Comparison of ENCODE assay signal across 30 mouse cellular contexts in the genomic region with DNA sequence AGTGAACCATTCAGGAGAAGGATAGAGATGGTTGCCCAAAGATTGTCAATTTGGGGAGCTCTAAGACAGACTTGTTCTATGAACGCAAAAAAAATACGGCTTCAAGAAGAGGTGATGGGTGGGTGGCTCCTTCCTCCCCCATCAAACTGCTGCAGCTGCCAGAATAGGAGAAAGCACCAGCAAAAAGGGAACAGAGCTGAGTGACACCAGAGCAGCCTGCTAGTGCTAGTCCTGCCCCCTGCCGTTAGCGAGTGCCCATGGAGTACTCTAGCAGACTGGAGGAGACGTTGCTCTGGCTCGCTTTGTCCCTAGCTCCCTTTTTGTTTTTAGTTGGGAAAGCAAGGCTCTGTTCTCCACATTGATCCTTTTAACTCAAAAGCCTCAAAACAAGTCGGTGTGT. TPM values are rescaled to one million over a fixed set of nuclear protein-coding genes. Genes with fewer than 3 reads are reported as not detected.
DNase-seq lines count a peak whose midpoint lies in the region; ATAC-seq and TF ChIP-seq lines count a peak whose summit lies in the region.
"Had no signal": no experiment of that assay in that cellular context is flagged by ENCODE, and none has a peak within 500 bp of the region (broad histone marks: within the 10 kb centered on the region; RNA-seq: fewer than 3 reads in every experiment).

No protein-coding gene starts in this region.

- 77% methylated on average over 7 of the region's 7 CpGs for WGBS in heart, embryonic 10.5 days
- 83% methylated on average over 7 of the region's 7 CpGs for WGBS in heart, adult 2 months

- TF ChIP-seq EP300 in heart, adult 2 months (IDR thresholded peaks at IDR 0.05; ENCODE audit: insufficient read depth, low read depth, low read length), result no peak

- no peak for DNase-seq in frontal cortex, postnatal 14 days (ENCODE audit: low spot score in 2 of 2)
- DNase-seq in heart, embryonic 10.5 days (ENCODE audit: low spot score), result peak; percentile 30
- DNase-seq in heart, adult 2 months, result no peak
- no peak for DNase-seq in left cerebral cortex, adult 2 months (ENCODE audit: extremely low spot score in 1 of 2, low spot score in 2 of 2)
- DNase-seq in left cerebral cortex, adult 8-10 months (ENCODE audit: low spot score in 2 of 2), result no peak
- peak; percentile 69 for DNase-seq in brain, adult 2 months (ENCODE audit: low read depth, low spot score)
- DNase-seq in ovary, postnatal 36 days (ENCODE audit: low spot score), result no peak
- DNase-seq: adrenal gland, adult 8-10 months; adrenal gland, postnatal 25 days; B cell, adult 2 months; cerebellum, adult 11-12 months; cerebellum, adult 2 months; cerebellum, adult 9-10 months; cerebellum, postnatal 10 days; cerebellum, postnatal 25 days; embryo, embryonic 11 days had no signal

- no peak for TF ChIP-seq CTCF in heart, adult 2 months (IDR thresholded peaks at IDR 0.05)
- TF ChIP-seq CTCF in left cerebral cortex, adult 2 months (IDR thresholded peaks at IDR 0.05), result peak; percentile 23

- no peak for TF ChIP-seq POLR2A in heart, adult 2 months (IDR thresholded peaks at IDR 0.05; ENCODE audit: insufficient read depth, low read depth, low read length)

- no peak overlapping the region for H3K4me3 ChIP-seq in heart, embryonic 10.5 days
- no peak overlapping the region for H3K4me3 ChIP-seq in heart, adult 2 months
- no peak overlapping the region for H3K4me3 ChIP-seq in left cerebral cortex, adult 2 months
- H3K4me3 ChIP-seq: embryonic facial prominence, embryonic 13.5 days; embryonic facial prominence, embryonic 15.5 days; erythroblast, embryonic 14.5 days; forebrain, embryonic 10.5 days; forebrain, embryonic 12.5 days had no signal

- no peaks in the 10 kb centered on the region for H3K36me3 ChIP-seq in heart, embryonic 10.5 days
- no peaks in the 10 kb centered on the region for H3K36me3 ChIP-seq in heart, adult 2 months (ENCODE audit: control insufficient read depth, insufficient read depth, low read length)
- H3K36me3 ChIP-seq: embryonic facial prominence, embryonic 13.5 days; embryonic facial prominence, embryonic 15.5 days; forebrain, embryonic 10.5 days; forebrain, embryonic 12.5 days; G1E had no signal

- H3K79me2 ChIP-seq in heart, adult 2 months (replicated peaks; ENCODE audit: control insufficient read depth, insufficient read depth, low read length), result no peaks in the 10 kb centered on the region

- H3K9ac ChIP-seq in heart, adult 2 months (ENCODE audit: low read depth, low read length), result no peak overlapping the region
- H3K9ac ChIP-seq: embryonic facial prominence, embryonic 13.5 days; embryonic facial prominence, embryonic 15.5 days; forebrain, embryonic 12.5 days had no signal

- no peaks in the 10 kb centered on the region for H3K27me3 ChIP-seq in heart, embryonic 10.5 days (ENCODE audit: insufficient read depth, poor library complexity, severe bottlenecking)
- no peaks in the 10 kb centered on the region for H3K27me3 ChIP-seq in heart, adult 2 months (ENCODE audit: control insufficient read depth, insufficient read depth, low read length)
- H3K27me3 ChIP-seq: CH12.LX; embryonic facial prominence, embryonic 13.5 days; embryonic facial prominence, embryonic 15.5 days; forebrain, embryonic 12.5 days; Patski had no signal

- ATAC-seq in frontal cortex, adult (ENCODE audit: low TSS enrichment), result peak; percentile 81; the same call in 1 of the 2 replicates
- ATAC-seq: activated CD4-positive, CD25-positive, alpha-beta regulatory T cell, adult 4 months; CD4-positive, CD25-positive, alpha-beta regulatory T cell, adult 4 months; forebrain, embryonic 14.5 days; forebrain, embryonic 16.5 days; Patski had no signal

- peaks cover 4% of the 10 kb centered on the region; the same call in 1 of the 2 replicates for H3K9me3 ChIP-seq in heart, embryonic 10.5 days

- no peaks in the 10 kb centered on the region for H3K4me1 ChIP-seq in heart, embryonic 10.5 days
- no peaks in the 10 kb centered on the region for H3K4me1 ChIP-seq in heart, adult 2 months (ENCODE audit: control insufficient read depth, insufficient read depth, low read length)
- H3K4me1 ChIP-seq: embryonic facial prominence, embryonic 13.5 days; embryonic facial prominence, embryonic 15.5 days; forebrain, embryonic 10.5 days; forebrain, embryonic 12.5 days had no signal

- H3K27ac ChIP-seq in heart, embryonic 10.5 days, result no peak overlapping the region
- no peak overlapping the region for H3K27ac ChIP-seq in heart, adult 2 months
- no peak overlapping the region for H3K27ac ChIP-seq in left cerebral cortex, adult 2 months
- H3K27ac ChIP-seq: embryonic facial prominence, embryonic 13.5 days; embryonic facial prominence, embryonic 15.5 days; forebrain, embryonic 10.5 days; forebrain, embryonic 12.5 days had no signal

- intact Hi-C loops in heart, adult 2 months (cut with DNase I), result no loop called here
- intact Hi-C loops in left cerebral cortex, adult 2 months (cut with DNase I), result no loop called here

RNA-seq across cellular contexts. Expression of a gene that starts 20.8 kb away (rescaled TPM):
- 23.8 and 28.7 TPM in 2 replicates for polyA plus RNA-seq in heart, embryonic 10.5 days (2016; fragmentation: Nextera tagmentation; extraction: Ambion mirVana)
- 1 to 10 TPM; 8.8 to 8.9 TPM for total RNA-seq in heart, adult 2 months (2021)
- polyA plus RNA-seq in heart, adult 2 months (2012; rRNA removed), result 1.6 and 3.7 TPM in 2 replicates
- 10 to 100 TPM; 31.9 to 35.0 TPM for total RNA-seq in left cerebral cortex, adult 2 months (2021)
- total RNA-seq in left cerebral cortex, adult 8-10 months (2022), result 10 to 100 TPM; 38.2 to 46.6 (median 42.1) TPM

RNA-seq across cellular contexts. Expression of a gene that starts 21.3 kb away (rescaled TPM):
- polyA plus RNA-seq in heart, embryonic 10.5 days (2016; fragmentation: Nextera tagmentation; extraction: Ambion mirVana), result 1.6 and 2.5 TPM in 2 replicates
- under 1 TPM; 0.42 to 0.52 TPM for total RNA-seq in heart, adult 2 months (2021)
- 0.18 and 0.20 TPM in 2 replicates for polyA plus RNA-seq in heart, adult 2 months (2012; rRNA removed)
- total RNA-seq in left cerebral cortex, adult 2 months (2021), result 10 to 100 TPM; 11.8 to 11.9 TPM
- total RNA-seq in left cerebral cortex, adult 8-10 months (2022), result 10 to 100 TPM in 2 of 4 experiments, 1 to 10 TPM in 2; 9.7 to 12.2 (median 10.7) TPM
- polyA plus RNA-seq: erythroblast, embryonic 14.5 days had no signal

RNA-seq across cellular contexts. Expression of a gene that starts 36.0 kb away (rescaled TPM):
- 4.5 and 10.6 TPM in 2 replicates for polyA plus RNA-seq in heart, embryonic 10.5 days (2016; fragmentation: Nextera tagmentation; extraction: Ambion mirVana)
- 10 to 100 TPM; 20.6 to 21.7 TPM for total RNA-seq in heart, adult 2 months (2021)
- polyA plus RNA-seq in heart, adult 2 months (2012; rRNA removed), result 13.5 and 14.6 TPM in 2 replicates
- total RNA-seq in left cerebral cortex, adult 2 months (2021), result 100 to 1,000 TPM; 202 to 214 TPM
- total RNA-seq in left cerebral cortex, adult 8-10 months (2022), result 100 to 1,000 TPM; 166 to 174 (median 173) TPM

RNA-seq across cellular contexts. Expression of a gene that starts 56.7 kb away (rescaled TPM):
- polyA plus RNA-seq in heart, embryonic 10.5 days (2016; fragmentation: Nextera tagmentation; extraction: Ambion mirVana), result not detected in 2 replicates
- not detected for total RNA-seq in heart, adult 2 months (2021)
- polyA plus RNA-seq in heart, adult 2 months (2012; rRNA removed), result not detected in 2 replicates
- 100 to 1,000 TPM in 1 of 2 experiments, 10 to 100 TPM in 1; 99.1 to 101 TPM for total RNA-seq in left cerebral cortex, adult 2 months (2021)
- 10 to 100 TPM; 81.9 to 99.6 (median 88.5) TPM for total RNA-seq in left cerebral cortex, adult 8-10 months (2022)
- total RNA-seq: adrenal gland, adult 18-20 months; adrenal gland, adult 8-10 months; adrenal gland, postnatal 25 days; CH12.LX; G1E had no signal
- polyA plus RNA-seq: activated CD4-positive, CD25-positive, alpha-beta regulatory T cell, adult 4 months; CD4-positive, CD25-positive, alpha-beta regulatory T cell, adult 4 months; erythroblast, embryonic 14.5 days; G1E had no signal

Comparison
In these comparisons a context has a peak if more than half of its experiments do, and no peak if none do; other contexts are left out.
1. DNase-seq: peak in heart, embryonic 10.5 days (single experiment) and brain, adult 2 months (single experiment); none in frontal cortex, postnatal 14 days (0 of 2), heart, adult 2 months (0 of 2), left cerebral cortex, adult 2 months (0 of 2), left cerebral cortex, adult 8-10 months (0 of 2) and ovary, postnatal 36 days (single experiment).
2. RNA of a gene that starts 21.3 kb away (total RNA-seq): 11.8 to 11.9 TPM in left cerebral cortex, adult 2 months and 9.7 to 12.2 TPM in left cerebral cortex, adult 8-10 months; 0.42 to 0.52 TPM in heart, adult 2 months; every median in the first group is over 4 times any median in the second.
3. RNA of a gene that starts 36.0 kb away (total RNA-seq): 202 to 214 TPM in left cerebral cortex, adult 2 months and 166 to 174 TPM in left cerebral cortex, adult 8-10 months; 20.6 to 21.7 TPM in heart, adult 2 months; every median in the first group is over 4 times any median in the second.